Mouse (Mus musculus): ENCODE data around the gene Fgfr2.

The Fgfr2 gene

DNA sequence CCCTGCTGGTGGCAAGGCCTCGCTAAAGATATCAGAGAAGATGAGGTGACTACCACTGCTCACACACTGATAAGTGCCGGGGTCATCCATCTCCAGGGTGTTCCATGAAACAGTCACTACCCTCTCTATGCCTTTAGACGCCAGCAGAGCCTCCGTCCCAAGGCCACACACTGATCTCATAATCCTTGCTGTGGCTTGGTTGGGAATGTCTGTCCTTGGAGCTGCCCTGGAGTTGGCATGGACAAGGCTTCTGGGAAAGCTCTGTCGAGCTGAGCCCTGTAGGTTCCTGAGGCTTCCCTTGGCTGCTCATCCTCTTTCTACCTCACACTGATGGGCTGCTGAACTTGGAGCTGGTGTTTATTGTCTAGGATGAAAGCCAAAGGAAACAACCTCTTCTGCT, 2336.4 kb downstream of the Fgfr2 start:
- DNase-seq, result no peak

DNA sequence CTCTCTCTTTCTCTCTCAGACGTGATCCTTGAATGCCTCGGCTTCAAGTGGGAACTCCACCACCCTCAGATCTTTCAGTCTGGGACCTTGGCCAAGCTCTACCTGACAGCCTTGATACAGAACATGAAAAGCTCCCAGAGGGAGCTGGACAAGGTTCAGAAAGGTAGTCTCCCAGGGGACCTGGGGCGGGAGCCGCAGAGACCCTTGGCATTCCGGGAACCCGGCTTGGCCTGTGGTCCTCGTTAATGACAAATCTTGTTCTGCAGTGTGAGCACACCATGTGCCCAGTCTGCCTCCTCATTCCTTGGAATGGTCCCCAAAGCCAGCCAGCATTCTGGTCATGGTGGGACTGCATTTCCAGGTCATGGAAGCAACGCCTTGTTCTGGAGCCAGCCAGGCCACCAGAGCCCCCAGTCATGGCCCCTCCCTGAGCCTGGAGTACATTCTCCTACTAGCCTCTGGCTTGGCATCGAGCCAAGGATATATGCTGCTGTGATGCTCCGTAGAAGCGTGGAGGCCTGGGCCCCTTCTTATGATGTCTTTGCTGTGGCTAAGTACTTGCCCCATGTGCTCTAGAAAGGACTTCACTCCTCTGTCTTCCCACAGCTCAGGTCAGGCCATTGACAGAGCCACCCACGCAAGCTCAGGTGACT, 2337.1 kb downstream of the Fgfr2 start:
- no peak for DNase-seq

DNA sequence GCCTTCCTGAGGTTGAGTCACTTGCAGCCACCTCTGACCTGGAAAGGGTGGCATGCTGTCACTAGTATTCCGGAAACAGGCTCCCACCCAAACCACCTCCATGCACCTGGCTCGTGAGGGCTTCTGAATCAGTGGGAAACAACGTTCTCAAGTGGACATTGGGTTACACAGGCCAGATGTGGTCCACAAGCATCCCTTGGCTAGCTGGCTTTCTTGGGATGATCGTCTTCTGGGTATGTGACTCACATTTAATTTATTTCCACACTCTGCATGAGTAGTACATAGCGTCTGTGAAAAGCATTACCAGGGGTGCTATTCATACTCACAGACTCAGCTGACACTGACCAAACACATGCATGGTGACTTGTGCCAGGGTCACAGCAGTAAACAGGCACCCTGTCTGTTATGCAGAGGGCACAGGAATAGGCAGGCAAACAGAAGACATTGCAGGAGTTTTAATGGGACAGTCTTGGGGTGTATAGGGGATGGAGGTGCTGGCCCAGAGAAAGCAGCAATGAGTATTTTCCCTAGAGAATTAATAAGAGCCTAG, 2340.6 kb downstream of the Fgfr2 start:
- DNase-seq, result no peak

DNA sequence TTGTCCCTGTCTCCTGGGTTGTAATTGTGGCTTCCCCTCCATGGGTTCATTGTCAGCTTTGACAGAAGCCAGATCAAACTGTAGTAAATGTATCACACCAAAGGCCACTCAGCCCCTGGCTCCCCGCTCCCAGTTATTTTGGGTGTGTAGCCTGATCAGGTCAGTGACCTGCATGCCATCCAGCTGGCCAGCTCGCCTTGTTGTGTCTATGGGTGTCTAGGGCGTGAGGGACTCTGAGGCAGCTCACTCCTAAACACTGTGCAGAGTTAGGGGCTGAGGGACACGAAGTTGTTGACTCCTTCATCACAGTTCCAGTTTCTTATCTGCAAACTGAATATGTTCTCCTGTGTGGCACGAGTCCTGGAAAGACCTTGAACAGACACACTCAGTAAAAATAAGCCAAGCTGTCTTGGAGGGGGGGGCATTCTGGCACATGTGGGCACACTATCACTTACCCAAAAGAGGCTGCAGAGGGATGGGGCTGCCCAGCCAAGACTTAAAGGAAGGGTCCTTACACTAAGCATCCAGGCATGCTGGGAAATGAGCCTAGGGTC, 2342.2 kb downstream of the Fgfr2 start:
- no peak for DNase-seq

DNA sequence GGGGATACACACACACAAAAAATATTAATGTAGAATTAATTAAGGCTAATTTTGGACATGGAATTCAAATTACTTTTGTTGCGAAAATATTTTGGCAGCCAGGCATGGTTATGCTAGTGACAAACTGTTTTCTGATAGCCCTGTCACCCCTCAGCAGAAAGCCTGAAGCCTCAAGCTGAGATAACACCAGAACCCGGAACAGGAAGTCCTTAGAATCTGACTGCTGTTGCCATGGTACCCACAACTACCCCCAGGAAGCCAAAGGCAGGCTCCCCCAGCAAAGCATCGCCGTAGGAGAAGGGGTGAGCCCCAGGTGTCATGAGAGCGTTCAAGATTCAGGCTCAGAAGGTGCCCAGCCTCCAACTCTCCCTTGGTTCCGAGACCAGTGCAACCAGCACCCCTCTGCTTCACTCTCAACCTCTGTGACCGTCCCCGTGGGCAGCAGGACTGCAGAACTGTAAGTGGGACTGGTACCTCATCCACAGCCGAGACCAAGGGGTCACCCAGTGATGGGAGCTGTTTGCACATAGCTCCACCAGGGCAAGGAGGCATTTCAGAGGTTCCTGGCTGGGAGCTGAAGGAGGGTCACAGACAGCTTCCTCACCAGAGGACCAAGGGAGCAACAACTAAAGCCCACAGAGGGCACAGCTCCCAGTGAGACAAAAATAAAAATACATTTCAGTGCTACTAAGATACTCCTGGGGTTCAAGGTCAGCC, 2349.1 kb downstream of the Fgfr2 start, which contains the start of gene Btbd16:
Btbd16 (plus strand) TSS at position 156 of the 717 bp plus-strand sequence.
- DNase-seq, result no peak

DNA sequence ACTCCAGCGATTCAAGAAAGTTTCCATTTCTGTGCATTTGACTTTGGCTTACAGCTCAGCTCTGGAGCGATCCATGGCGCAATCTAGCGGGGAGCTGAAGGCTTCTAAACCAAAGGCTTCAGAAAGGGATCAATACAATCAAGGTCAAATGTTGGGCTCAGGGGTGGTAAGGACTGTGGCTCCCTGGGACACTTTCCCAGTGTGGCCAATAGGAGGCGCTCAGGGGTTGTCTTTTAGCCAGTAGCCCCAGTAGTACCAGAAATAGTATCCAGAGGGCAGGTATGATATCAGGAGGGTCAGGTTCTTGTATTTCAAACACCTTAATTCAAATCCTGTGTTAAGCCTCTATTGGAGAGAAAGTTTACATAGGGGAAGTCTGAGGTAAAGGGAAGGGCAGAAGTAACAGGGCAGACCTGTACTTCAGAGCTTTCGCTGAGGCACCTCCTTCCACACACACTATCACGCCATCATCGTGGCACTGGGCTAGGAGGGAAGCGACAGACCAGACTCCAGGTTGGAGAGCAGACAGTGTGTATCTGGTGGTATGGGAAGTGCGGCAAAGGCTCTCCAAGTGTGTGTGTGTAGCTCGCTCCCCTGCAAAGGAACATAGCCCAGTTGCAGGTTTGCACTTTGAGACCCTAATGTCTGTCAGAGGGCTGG, 2349.8 kb downstream of the Fgfr2 start:
- no peak for DNase-seq

DNA sequence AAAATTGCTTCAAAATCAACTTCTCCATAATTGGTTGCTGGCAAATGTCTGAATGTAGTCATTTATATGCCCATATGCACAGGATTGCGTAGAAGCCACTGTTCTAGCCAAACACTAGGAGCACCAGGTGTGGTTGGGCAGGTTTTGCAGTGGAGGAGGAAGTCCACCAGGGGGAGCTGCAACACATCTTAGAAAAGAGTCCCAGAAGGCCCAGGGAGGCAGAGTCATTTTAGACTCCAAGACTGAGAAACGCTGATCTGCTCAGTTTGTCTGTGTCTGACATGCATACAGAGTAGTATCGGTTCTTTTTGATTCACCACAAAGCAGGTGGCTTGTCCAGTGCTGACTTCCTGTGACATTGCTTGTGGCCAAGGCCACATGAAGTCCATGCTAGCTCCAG, 2352.4 kb downstream of the Fgfr2 start:
- DNase-seq, result peak; percentile 77

DNA sequence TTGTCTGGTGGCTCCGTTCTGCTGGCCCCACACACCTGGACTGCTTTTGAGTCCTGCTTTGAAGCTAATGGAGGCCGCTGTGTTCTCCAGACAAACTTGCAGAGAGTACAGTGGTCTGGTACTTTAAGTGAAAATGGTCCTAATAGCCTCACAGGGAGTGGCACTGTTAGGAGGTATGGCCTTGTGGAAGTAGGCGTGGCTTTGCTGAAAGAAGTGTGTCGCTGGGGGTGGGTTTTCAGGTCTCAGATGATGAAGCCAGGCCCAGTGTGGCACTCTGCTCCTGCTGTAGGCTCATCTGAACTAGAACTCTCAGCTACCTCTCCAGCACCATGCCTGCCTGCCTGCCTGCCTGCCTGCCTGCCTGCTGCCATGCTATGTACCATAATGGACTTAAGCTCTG, 2355.0 kb downstream of the Fgfr2 start:
- no peak for DNase-seq

DNA sequence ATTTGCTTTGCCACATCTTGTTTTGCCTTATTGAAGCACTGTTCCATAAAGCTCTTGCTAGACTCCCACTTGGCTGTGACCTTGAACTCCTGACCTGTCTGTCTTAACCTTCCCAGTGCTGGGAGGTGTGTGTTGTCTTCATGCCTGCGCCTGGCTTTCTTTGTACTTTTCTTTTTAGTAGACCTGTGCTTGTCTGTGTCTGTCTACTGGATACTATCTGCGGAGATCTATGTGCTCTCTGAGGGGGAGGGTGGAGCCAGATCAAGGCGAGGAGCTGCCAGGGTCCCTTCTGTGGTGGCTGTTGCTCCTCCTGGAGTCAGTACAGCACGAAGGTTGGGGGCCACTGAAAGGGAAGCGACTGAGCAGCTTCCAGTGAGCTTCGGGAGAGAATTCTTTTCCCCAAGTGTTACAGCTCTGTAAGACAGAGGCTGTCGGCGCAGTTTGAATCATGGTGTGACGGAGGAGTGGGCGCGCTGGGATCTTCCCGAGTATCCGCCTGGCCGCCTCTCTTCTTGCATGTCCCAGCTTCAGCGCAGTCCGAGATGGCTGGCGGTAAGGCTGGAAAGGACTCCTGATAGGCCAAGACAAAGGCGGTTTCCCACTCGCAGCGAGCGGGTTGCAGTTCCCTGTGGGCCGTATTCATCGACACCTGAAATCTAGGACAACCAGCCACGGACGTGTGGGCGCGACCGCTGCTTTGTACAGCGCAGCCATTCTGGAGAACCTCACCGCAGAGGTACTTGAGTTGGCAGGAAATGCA, 2356.6 kb downstream of the Fgfr2 start:
- no peak for DNase-seq

DNA sequence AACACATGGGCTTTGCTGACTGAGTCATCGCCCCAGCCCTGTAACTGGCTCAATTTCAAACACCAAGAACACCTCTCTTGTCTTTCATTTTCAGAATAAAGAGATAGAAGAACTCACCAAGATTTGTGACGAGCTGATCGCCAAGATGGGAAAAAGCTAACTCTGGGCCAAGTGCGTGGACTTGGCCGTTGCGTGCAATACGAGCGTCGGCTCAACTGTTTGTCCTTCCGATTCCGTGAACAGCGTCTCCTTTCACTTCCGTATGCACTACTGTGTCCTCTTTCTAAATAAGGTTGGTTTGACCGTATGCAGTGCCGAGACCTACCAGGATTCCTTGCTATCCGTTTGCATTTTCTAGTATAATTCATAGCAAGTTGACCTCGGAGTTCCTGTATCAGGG, 2359.0 kb downstream of the Fgfr2 start:
- DNase-seq, result no peak

DNA sequence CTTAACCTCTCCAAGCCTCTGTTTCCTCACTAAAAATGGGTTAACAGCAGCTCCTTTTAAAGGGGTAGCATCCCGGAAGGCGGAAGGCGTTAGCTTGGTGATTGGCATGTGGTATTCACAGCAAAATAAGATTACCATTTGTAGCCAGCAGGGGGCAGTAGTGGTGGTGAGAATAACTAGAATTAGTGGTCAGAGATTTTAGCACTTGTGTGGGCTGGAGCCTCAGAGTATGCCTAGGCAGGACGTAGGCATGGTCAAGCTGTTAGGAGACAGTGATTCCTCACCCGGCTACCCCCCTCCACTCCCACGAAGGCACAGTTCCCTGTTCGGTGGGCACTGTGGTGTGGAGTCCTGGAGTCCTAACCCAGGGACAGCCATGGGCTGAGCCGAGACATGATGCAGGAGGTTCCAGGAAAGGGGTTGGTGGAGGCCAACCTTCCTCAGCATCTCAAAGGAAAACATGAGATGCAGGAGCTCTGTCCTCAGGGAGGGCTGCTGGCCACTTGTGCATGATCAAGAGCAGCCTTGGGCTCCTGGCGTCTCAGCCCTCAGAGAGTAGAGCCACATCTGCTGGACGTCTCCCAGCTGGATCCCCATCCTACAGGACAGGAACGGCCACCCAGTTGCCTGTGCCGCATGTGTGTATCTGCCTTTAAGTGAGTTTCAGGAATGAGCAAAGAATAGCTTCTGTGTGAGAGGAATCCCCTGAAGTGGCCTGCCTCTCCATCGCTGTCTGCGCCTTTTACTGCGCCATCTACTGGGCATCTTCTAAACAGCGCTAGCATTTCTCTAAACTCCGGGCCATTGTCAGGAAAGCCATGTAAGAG, 2360.9 kb downstream of the Fgfr2 start:
- peak; percentile 69 for DNase-seq

DNA sequence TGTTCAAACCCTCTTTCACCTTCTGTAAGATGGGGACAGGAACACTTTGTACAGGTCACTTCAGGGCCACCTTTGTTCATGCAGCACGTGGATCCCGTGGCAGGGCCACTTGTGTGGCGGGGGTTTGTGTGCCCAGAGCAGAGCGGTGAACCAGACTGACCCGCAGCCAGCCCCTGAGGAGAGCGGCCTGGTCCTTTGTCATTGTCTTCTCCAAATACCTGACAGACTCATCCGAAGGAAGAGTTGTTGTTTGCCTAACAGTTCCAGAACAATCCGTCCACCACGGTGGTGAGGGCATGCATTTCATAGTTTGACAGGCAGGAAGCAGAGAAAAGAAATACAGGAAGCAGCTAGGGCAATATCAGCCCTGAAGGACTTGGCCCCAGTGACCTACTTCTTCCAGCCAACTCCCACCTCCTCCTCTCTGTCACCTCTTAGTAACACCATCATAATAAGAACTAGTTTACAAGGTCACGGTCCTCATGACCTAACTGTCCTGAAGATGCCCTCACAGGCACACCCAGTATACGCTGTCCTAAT, 2365.8 kb downstream of the Fgfr2 start:
- no peak for DNase-seq

DNA sequence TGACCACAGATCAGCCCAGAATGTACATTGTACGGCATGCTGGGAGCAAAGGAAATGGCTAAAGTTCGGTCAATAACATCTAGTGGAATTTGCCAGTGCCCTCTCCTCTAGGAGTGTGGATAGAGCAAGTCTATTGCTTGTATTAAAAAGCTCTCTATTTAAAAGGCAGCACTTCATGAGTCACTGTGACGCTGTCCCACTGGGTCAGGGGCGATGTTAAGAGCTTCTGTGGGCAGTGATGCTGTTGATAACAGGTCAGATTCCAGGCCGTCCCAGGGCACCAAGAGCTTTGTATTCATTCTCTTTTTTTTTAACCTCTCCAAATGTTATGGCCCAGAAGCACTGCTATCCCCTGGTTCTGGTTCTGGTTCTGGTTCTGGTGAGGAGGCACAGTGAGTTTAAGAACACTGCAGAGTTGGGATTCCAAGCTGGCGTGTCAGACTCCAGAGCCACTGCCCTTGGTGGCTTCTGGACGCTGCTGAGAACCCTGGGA, 2366.8 kb downstream of the Fgfr2 start:
- DNase-seq, result no peak

DNA sequence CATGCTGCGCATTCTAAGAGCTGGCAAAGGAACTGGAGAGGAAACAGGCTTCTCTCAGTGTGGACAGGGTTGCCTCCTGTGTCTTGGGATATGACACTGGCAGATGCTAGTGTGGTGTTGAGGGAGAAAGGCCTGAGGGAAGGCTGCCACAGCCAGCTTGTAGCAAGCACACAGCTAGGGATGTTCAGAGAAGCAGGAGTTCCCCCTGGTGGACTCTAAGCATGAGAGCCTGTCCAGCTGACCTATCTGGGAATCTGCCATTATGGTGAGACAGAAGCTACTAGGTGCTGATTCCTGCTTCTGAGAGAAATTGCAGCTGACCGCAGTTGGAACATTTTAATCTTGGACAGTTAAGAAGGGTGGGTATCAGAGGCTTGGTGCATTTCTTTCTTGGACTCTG, 2368.4 kb downstream of the Fgfr2 start:
- no peak for DNase-seq

DNA sequence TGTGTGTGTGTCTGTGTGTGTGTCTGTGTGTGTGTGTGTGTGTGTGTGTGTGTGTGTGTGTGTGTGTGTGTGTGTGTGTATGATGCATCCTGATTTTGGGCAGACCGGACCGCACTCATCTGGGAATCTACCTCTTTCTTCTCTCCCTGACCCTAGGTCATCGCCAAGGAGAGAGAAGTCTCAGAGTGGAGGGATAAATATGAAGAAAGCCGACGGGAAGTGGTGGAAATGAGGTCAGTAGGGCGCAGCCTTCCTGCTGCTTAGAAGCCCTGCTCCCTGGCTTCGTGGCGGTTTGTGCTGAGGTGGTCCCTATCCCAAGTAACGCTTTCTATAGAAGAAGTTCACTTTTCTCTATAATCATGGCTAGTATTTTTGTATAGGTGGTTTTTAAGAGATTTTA, 2371.5 kb downstream of the Fgfr2 start:
- DNase-seq, result no peak

DNA sequence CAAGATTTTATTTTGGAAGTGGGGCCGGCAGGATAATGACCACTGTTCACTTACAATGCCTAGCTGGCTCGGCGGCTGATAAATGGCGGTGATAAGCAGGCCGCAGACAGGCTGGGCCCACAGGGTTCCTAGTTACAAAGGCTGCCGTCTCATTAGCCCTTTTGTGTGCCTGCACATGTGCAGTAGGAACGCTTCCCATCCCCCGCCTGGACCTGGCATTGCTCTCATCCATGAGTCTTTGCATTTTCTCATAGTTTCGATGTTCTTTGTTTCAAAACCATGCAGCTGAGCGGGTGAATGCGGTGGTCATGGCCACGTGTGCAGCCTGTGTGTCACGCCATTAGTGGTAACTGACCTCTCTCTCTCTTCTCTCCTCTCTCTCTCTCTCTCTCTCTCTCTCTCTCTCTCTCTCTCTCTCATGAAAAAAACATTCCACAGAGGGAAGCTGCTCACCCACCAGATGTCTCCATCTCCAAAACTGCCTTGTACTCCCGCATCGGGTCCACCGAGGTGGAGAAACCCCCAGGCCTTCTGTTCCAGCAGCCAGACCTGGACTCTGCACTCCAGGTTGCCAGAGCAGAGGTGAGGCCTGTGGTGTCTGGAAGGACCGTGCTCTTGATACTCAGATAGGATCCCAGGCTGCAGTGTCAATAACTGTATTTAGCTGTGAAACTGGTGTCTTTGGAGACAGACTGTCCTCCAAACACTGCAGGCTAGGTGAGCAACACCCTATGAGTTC, 2372.2 kb downstream of the Fgfr2 start:
- peak; percentile 41 for DNase-seq

DNA sequence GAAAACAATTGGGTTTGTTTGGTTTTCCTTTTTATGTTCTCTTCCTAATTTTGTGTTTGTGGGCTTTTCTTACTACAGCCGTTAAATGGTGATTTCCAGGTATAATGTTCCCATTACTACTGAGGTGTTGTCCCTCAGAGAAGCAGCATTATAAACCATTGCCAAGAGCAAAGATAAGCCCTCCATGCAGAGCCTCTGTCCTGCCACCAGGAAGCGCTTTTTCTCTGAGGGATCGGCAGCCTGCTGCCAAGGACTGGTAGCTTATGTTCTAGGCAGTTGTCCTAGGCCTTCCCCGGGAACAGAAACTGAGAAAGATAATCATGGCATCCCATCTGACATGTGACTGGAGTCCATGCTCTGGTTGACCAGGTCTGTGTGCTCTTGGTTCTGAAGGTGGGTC, 2374.0 kb downstream of the Fgfr2 start:
- no peak for DNase-seq

DNA sequence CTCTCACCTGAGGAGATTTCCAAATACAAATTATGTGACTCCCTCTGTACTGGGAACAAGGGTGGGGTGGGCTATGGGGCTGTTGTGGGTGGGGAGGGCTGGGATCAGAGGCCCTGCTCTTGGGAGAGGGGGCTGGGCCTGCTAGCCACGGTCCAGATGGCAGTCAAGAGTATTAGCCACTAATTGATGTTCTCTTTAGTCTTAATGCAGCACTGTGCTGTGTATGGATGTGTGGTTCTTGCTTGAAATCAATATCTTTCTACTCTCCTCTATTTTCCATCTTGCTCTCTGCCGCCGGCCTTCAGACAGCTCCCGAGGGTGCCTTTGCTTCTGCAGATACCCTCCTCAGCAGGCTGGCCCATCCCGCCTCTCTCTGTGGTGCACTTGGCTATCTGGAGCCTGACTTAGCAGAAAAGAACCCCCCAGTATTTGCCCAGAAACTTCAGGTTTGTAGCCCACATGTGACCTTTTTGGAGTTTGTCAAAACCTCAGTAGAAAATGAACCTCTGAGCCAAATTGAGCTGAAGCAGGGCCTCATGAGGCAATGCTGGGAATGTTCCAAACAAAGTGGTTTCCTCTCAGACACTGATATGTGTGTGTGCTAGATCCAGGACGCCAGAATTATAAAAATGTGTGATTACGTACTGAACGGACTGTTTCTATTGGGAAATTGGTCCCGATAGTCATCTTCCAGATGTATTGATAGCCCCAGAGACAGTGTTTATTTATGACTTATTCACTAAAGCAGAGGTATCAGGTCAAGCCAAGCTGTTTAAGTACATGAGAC, 2379.7 kb downstream of the Fgfr2 start:
- no peak for DNase-seq

DNA sequence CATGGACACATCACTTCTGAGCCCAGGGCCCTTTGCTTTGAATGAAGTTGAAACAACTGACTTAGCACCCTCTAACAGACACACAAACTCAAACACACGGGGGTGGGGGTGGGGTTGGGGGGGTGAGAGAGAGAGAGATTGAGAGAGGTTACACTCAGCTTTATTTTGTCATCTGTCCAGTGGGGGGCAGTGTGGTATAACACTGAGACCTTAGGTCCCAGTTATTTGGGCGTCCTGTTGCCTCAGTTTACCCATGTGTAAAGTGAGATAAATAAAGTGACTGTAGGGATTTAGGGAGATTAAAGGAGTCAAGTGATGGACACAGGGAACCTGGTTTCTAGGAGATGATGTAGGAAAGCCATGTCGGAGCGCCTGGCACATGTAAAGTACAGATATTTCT, 2382.1 kb downstream of the Fgfr2 start:
- no peak for DNase-seq

Data from layer of hippocampus, adult 9-11 months (tissue).